Mouse (Mus musculus) kidney, adult 9 months (tissue): Measurements from ENCODE around the gene Atxn7l2.
A peak's percentile ranks its signal among the peaks of the same experiment; 100 is the strongest.
"Not testable (repeated sequence)": the region's sequence is repeated elsewhere in the genome, so short reads cannot be mapped to it uniquely, and the experiment has no call there.

Experiments used
- DNase-seq: peaks from one replicate; pipeline ENCODE4 v3.0.0; 2022

Gene Atxn7l2

DNA sequence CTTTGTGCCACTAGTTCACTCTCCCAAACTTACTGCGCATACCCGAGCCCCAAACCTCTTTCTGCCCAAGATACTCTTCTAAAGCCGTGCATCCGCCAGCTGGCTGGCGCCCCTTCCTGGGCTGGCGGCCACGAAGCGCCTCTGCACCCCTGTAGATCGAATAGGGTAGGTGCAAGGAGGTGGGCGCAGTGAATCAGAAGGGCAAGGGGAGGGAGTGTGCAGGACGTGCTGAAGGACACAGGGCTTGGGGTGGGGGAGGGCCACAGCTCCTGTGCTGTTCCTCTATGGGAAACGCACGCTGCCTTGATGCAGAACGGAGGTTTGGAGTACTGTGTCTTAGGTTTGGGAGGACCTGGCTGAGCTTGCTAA is at the start of gene Atxn7l2:
TSS of gene Atxn7l2 (minus strand) at position 164 of the 369 bp plus-strand sequence.
- DNase-seq = no peak

- no peak for DNase-seq
Measured at GRCm38 (mm10) chr3:108259319-108259718, 48.6 kb upstream of the Atxn7l2 start.

GRCm38 (mm10) chr3:108257831-108258500 is 47.2 kb upstream of the Atxn7l2 start:
- DNase-seq = no peak

DNA sequence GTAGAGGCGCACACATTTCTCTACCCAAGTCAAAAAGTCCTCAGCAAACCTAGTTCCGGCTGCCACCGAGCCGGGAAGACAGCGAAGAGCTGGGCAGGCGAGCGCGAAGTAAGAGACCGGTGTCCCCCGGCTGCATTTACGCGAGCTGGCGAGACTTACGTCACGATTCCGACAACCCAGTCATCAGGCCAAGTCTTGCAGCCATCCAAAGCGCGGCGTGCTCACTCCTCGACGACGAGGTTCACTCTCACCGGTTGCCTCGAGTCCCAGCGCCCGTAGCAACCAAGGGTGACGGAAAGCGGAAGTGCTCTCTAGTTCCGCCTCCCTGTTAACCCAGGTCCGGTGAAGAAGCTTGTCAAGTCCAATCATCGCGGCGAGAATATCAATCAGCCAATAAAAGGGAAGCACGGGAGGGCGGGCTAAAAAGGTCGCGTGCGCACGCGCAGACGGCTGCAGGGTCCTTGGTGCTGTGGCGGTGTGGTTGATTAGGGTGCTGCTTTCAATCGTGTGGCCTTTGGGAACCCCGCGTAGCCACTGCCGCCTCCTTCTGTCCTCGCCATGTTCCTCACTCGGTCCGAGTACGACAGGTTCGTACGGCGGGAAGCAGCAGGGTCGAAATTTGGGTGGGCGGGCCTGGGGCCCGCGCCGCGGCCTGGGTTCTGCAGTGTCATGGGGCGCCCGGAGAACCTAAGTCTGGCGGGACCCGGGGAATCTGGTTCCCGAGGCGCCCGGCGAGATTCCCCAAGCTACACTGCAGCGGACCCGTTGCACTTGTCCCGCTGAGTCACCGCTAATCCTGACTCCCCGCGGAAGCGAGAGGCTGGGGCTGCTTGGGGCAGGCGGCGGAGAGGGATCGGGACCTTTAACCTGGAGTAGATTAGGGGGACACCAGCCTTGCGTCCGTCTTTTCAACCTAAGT is 46.2 kb upstream of the Atxn7l2 start, which contains the start of gene Psma5:
TSS of gene Psma5 (plus strand) at position 208 of the 919 bp plus-strand sequence.
- peak; percentile 98 for DNase-seq

GRCm38 (mm10) chr3:108246857-108247256 is 36.1 kb upstream of the Atxn7l2 start:
- DNase-seq = no peak

- no peak for DNase-seq
Measured at GRCm38 (mm10) chr3:108241243-108241839, 30.6 kb upstream of the Atxn7l2 start.

DNA sequence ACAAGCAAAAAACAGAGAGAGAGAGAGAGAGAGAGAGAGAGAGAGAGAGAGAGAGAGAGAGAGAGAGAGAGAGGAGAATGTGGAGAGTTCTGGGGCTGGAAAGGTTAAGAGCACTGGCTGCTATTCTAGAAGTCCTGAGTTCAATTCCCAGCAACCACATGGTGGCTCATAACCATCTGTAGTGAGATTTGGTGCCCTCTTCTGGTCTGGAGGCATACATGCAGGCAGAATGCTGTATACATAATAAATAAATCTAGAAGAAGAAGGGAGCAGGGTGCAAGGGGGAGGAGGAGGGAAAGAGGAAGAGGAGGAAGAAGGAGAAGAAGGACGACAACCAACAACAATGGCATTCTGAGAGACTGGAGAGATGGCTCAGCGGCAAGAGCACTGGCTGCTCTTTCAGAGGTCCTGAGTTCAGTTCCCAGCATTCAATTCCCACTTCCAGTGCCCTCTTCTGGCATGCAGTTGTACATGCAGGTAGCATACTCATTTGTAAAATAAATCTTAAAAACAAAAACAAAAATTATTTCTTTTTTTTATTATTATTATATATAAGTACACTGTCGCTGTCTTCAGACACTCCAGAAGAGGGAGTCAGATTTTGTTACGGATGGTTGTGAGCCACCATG is 26.9 kb upstream of the Atxn7l2 start:
- not testable (repeated sequence) for DNase-seq

DNA sequence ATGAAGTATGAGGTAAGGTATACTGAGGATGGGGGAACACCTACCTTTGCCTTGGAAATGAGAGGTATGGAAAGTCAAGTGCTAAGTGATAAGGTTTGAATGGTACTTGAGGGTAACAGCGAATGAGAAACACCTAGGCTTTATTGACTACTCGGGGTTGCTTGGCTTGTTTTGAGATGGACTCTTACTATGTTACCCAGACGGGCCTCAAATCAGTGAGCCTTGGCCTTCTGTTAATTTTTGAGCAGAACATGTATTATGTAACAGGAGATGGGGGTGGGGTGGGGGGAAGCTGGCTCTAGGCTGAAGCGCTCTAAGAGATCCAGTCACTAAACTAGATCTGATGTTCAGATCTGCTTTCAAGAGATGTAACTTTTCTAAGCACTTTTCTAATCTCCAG is 20.9 kb upstream of the Atxn7l2 start:
- peak; percentile 65 for DNase-seq

DNA sequence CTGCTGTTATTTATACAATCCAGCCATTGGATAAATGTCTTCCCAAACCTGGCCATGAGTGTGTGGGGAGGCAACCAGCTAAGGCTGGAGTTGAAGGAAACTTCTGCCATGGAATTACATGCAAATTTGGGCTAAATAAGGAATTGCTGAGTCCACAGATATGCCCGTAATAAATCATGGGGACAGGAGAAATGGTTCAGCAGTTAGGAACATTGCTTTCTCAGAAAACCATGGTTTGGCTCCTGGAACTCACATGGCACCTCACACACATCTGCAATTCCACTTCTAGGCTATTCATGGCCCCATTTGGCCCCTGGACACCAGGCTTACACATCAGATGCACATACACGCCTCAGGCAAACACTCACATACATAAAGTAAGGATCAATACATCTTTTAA is 16.8 kb upstream of the Atxn7l2 start:
- DNase-seq = peak; percentile 61

GRCm38 (mm10) chr3:108226558-108227350 is 16.0 kb upstream of the Atxn7l2 start, which contains the start of gene Sypl2:
Gene Sypl2 (minus strand): TSS chr3:108226648.
- DNase-seq = peak; percentile 88

DNA sequence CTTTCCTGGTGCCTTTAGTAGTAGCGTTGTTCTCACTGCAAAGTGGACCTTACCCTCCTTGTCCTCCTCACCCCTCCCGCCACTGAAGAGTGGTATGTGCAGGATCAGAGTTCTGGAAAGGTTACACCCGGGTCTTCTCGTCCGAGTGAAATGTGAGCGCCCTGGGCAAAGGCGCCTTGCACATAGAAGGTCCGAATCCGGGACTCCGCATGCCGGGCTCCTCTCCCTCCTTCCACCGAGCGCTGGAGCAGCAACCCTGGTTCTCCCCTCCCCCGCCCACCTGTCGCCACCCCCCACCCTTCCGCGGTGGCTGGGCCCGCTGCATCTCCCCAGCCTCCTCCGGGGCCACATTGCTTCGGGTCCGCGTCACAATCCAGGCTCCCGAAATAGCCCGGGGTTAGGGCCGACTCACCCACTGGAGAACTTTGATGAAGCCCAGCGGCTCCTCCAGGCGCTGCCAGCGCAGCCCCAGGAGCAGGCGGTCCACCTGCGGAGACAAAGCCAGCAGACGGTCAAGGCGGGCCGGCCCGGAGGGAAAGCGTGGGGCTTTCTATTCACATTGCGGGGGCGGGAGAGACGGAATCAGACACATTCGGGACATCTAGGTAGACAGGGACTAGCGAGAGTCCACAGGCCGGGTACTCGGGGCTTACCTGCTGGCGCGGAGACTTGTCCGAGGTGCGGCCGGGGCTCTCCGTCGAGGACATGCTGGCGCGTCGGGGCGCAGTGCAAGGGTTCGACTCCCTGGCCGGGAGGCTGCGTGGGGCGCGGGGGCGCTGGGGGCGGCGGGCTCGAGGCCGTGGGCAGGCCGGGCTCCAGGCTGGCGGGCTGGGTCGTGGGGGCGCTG is 15.2 kb upstream of the Atxn7l2 start:
- DNase-seq = peak; percentile 90

GRCm38 (mm10) chr3:108220661-108221060 is 9.9 kb upstream of the Atxn7l2 start:
- DNase-seq = no peak

DNA sequence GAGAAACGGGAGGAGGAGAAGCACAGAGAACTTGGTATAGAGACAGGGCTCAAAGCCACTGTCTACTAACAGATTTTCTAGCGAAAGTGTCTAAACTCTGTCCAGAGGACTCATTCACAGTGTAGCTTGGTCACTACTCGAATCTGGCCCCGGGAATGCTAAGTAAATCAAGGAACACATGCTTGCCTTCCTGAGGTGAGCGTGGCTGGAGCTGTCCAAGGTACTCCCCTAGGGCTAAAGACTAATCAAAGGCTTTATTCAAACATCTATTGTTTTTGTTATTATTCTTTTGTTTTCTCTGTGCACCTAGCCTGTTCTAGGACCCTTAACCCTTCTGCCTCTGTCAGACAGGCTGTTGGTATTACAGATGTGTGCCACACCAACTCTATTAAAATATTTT is 4.0 kb upstream of the Atxn7l2 start:
- DNase-seq = no peak

DNA sequence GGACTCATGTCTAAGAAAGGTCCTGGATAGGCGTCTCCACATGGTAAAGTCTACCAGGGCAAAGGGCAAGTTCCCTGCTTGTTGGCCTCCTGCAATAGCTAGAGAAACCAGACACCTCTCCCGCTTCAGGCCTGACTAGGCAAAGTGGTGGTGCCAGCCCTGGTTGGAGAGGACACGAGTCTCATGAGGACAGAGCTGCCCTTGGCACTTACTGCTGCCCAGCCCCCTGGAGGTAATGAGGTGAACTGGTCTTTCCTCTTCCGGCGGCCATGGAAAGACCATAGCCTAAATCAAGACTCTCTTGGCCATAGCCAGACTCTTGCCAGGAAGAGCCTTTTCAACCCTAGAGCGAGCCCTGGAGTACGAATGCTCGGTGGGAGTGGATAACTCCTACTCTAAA is 1.7 kb upstream of the Atxn7l2 start:
- DNase-seq = peak; percentile 75

DNA sequence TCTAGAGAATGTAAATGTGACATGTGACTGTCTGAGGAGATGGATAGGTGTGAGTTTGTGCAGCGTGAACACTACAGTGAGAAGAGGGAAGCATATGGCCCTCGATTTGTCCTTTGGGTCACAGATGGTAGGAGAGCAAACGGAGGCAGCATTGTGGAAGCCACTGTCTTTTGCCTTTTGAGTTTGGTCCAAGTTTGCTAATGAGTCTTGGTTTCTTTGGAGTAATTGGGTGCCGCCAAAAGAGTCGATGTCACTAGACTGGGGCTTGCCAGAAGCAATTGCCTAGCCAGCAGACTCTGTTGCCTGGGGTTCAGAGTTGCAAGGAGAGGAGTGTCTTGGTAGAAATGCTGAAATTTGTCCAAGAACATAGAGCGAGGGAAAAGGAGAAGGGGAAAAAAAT is 1.1 kb upstream of the Atxn7l2 start:
- DNase-seq = no peak

DNA sequence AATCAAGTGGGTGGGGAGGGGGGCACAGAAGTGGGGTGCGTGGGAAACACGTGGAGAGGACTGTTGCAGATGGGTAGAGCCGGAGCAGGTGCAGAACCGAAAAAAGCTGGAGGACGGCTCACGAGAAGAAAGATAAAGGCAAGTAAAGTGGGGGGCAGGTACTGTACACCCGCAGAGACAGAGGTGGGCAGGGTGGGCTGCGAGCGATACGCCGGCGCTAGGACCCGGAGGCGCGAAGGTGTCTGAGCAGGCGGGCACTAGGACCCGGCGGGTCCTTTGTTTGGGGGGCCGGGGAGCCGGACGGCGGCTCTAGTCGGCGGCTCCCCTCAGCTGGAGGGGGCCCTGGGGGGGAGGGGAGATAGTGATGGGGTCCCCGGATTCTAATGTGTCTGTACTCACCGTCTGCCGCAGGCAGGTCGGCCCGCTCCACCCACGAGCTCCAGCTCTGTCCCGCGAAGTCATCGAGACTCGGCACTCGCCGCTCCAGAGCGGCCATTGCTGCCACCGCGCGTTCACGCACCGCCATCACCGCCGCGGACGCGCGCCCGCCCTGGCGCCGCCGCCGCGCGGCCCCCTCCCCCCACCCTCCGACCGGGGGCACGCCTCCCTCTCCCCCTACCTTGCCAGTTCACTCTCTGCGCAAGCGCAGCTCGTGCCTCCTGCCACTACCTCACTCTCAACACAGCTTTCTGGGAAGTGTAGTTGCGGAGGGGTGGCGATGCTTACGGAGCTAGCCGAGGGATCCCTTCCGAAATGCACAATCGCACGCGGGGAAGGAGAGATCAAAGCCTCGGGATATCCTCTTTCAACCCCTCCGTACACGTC is 576 bp downstream of the Atxn7l2 start:
- peak; percentile 95 for DNase-seq

DNA sequence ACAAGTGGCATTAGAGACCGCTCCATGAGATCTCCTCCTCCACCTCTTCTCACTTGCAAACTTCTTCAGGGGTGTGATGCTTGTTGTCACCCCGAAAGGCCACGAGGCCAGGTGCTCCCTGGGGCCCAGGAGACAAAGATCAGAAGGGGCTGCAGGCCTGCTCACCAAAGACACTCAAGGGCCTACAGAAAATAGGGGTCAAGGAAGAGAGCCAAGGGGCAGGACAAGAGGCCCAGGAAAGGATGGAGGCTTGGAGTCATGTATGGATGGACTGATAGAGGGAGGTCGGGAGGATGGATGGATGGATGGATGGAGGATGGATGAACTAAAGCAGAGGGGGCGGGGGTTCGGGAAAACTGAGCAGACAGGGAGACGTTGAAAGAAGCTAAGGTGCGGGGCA is 1.2 kb downstream of the Atxn7l2 start:
- DNase-seq = no peak

DNA sequence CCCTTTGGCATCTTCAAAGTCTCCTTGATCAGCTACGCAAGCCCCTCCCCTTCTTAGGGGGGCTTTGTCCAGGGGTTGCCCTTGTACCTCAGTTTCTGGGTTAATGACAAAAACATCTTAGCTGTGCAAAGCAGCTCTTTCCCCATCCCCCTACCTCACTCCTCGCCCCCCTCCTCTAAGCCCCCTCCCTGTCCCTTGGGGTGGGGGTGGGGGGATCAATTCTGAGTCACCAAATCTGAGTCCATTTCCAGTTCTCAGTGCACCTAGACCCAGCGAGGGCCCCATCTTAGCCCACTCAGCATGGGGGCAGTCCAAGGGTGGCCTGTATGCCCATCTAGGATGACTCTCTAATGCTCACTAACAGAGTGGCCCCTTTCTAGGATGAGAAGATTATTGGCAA is 1.7 kb downstream of the Atxn7l2 start:
- DNase-seq = no peak

GRCm38 (mm10) chr3:108206731-108207375 is 3.9 kb downstream of the Atxn7l2 start:
- no peak for DNase-seq

DNA sequence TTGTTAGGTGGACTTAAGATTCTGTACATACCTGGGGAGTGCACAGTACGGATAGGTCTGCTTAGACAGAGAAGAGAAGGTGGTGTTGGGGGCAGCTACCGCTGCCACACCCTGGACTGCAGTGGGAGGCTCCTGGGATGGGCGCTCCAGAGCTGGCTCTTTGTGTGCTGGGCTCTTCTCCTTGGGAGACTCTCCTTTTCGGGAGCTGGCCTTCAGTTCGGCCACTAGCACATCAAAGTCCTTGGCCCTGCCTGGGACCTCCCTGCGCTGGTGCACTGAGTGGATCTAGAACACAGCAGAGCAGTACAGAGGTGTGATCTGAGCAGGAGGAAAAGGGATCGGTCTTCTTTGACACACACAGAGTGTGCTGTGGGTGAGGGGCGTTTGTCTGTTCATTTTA is 5.1 kb downstream of the Atxn7l2 start:
- DNase-seq = no peak
